Mouse (Mus musculus) neural tube, embryonic 10.5 days (tissue): Measurements from ENCODE around the gene Hlf.

ENCODE experiments used
- DNase-seq: peaks from one replicate; pipeline ENCODE4 v3.0.0-alpha.2; 2017; ENCODE audit warnings: low spot score; ENCODE audit errors: extremely low spot score

The Hlf gene

GRCm38 (mm10) chr11:90371470-90372100 is 19.1 kb downstream of the Hlf start:
- DNase-seq, result no peak

- no peak for DNase-seq
Observed at GRCm38 (mm10) chr11:90370789-90371291, 19.9 kb downstream of the Hlf start.

GRCm38 (mm10) chr11:90370367-90370766 is 20.3 kb downstream of the Hlf start:
- DNase-seq, result no peak

- DNase-seq, result no peak
Observed at GRCm38 (mm10) chr11:90369605-90370004, 21.1 kb downstream of the Hlf start.

GRCm38 (mm10) chr11:90369115-90369514 is 21.6 kb downstream of the Hlf start:
- no peak for DNase-seq

- DNase-seq, result no peak
Observed at GRCm38 (mm10) chr11:90367894-90368860, 22.5 kb downstream of the Hlf start.

- DNase-seq, result no peak
Observed at GRCm38 (mm10) chr11:90364865-90365264, 25.8 kb downstream of the Hlf start.

- DNase-seq, result no peak
Observed at GRCm38 (mm10) chr11:90363821-90364497, 26.7 kb downstream of the Hlf start.

GRCm38 (mm10) chr11:90363406-90363805 is 27.3 kb downstream of the Hlf start:
- DNase-seq, result no peak

GRCm38 (mm10) chr11:90360536-90360935 is 30.2 kb downstream of the Hlf start:
- DNase-seq, result no peak

GRCm38 (mm10) chr11:90358063-90358462 is 32.6 kb downstream of the Hlf start:
- DNase-seq, result no peak

GRCm38 (mm10) chr11:90357371-90357770 is 33.3 kb downstream of the Hlf start:
- DNase-seq, result no peak

- DNase-seq, result no peak
Observed at GRCm38 (mm10) chr11:90356495-90357304, 34.0 kb downstream of the Hlf start.

- DNase-seq, result no peak
Observed at GRCm38 (mm10) chr11:90356036-90356435, 34.7 kb downstream of the Hlf start.

- no peak for DNase-seq
Observed at GRCm38 (mm10) chr11:90355270-90355681, 35.4 kb downstream of the Hlf start.

- no peak for DNase-seq
Observed at GRCm38 (mm10) chr11:90352696-90353095, 38.0 kb downstream of the Hlf start.

GRCm38 (mm10) chr11:90350153-90350512 is 40.6 kb downstream of the Hlf start:
- no peak for DNase-seq

- no peak for DNase-seq
Observed at GRCm38 (mm10) chr11:90349486-90350152, 41.1 kb downstream of the Hlf start.

- no peak for DNase-seq
Observed at GRCm38 (mm10) chr11:90347667-90348459, 42.8 kb downstream of the Hlf start.

- no peak for DNase-seq
Observed at GRCm38 (mm10) chr11:90345746-90346145, 44.9 kb downstream of the Hlf start.
